Mouse (Mus musculus) CH12.LX (cell line): ENCODE measurements at regions not wholly inside any gene's neighbourhood (a gene's known extent, or its start where the extent isn't known, plus 50 kb on each side); places are given as distances from the start of the nearest gene placed in this dataset.

Experiments used
- CHD1 ChIP-seq: IDR thresholded peaks from 2 replicates; pipeline ENCODE4 v1.6.1; 2012; ENCODE audit warnings: low read depth, low read length, improper control_type of control experiment, inconsistent platforms
- CTCF ChIP-seq, 2 experiments: IDR thresholded peaks in 1 of 2; conservative IDR thresholded peaks in 1 of 2; 2 replicates each; pipeline ENCODE4 v1.5.1; 2011 to 2012; ENCODE audit warnings: low read depth in 2 of 2, low read length in 2 of 2, improper control_type of control experiment in 1 of 2, inconsistent platforms in 1 of 2, mild to moderate bottlenecking in 1 of 2, moderate library complexity in 1 of 2
- HCFC1 ChIP-seq: IDR thresholded peaks from 2 replicates; pipeline ENCODE4 v1.6.1; 2012; ENCODE audit warnings: low read depth, mild to moderate bottlenecking, inconsistent platforms, low read length, improper control_type of control experiment
- KAT2A ChIP-seq: IDR thresholded peaks from 2 replicates; pipeline ENCODE4 v1.6.1; 2012; ENCODE audit warnings: low read length, improper control_type of control experiment, inconsistent platforms; ENCODE audit not compliant: insufficient replicate concordance
- MAFK ChIP-seq: IDR thresholded peaks from 2 replicates; pipeline ENCODE4 v1.6.1; 2011; ENCODE audit warnings: low read length, improper control_type of control experiment; ENCODE audit not compliant: insufficient replicate concordance
- MAZ ChIP-seq: IDR thresholded peaks from 2 replicates; pipeline ENCODE4 v1.6.1; 2012; ENCODE audit warnings: low read depth, mild to moderate bottlenecking, inconsistent platforms, low read length, improper control_type of control experiment, moderate library complexity
- MEF2A ChIP-seq: IDR thresholded peaks from 2 replicates; pipeline ENCODE4 v1.6.1; 2014; ENCODE audit warnings: low read depth, mild to moderate bottlenecking, inconsistent platforms, low read length, improper control_type of control experiment, borderline replicate concordance
- MYC ChIP-seq: IDR thresholded peaks from 2 replicates; pipeline ENCODE4 v1.6.1; 2011; ENCODE audit warnings: low read depth, mild to moderate bottlenecking, improper control_type of control experiment, low read length
- SMC3 ChIP-seq: IDR thresholded peaks from 2 replicates; pipeline ENCODE4 v1.6.1; 2011; ENCODE audit warnings: low read depth, low read length, improper control_type of control experiment

- TF ChIP-seq HCFC1 (no peak), MAZ (no peak), MEF2A (no peak), CTCF (conservative IDR thresholded peaks at IDR 0.05 in 1 of 2, IDR thresholded peaks at IDR 0.05 in 1 of 2; ENCODE audit: low read depth in 2 of 2, low read length in 2 of 2) (no peak), KAT2A (no peak), SMC3 (no peak), MYC (no peak), CHD1 (no peak), MAFK (no peak)
Measured at GRCm38 (mm10) chr16:55162926-55163325, 134.9 kb downstream of the Zpld1 start.
